Mouse (Mus musculus) MEL (cell line): ENCODE results near the gene Cpm.

Experiments used
- CHD1 ChIP-seq: IDR thresholded peaks from 2 replicates; pipeline ENCODE4 v1.6.1; 2012; ENCODE audit warnings: low read depth, mild to moderate bottlenecking, inconsistent platforms, low read length, improper control_type of control experiment
- EP300 ChIP-seq, 2 experiments: IDR thresholded peaks; 2 replicates each; pipeline ENCODE4 v1.6.1; 2011; ENCODE audit warnings: improper control_type of control experiment in 2 of 2, low read length in 2 of 2, low read depth in 1 of 2, mild to moderate bottlenecking in 1 of 2
- JUND ChIP-seq: IDR thresholded peaks from 2 replicates; pipeline ENCODE4 v1.6.1; 2011; ENCODE audit warnings: low read depth, mild to moderate bottlenecking, improper control_type of control experiment, low read length
- MXI1 ChIP-seq: IDR thresholded peaks from 2 replicates; pipeline ENCODE4 v1.6.1; 2011; ENCODE audit warnings: mild to moderate bottlenecking, low read depth, low read length, improper control_type of control experiment
- NELFE ChIP-seq: IDR thresholded peaks from 2 replicates; pipeline ENCODE4 v1.6.1; 2011; ENCODE audit warnings: low read depth, low read length, improper control_type of control experiment
- POLR2A ChIP-seq, 2 experiments: IDR thresholded peaks; 2 replicates each; pipeline ENCODE4 v1.6.1; 2011 to 2012; ENCODE audit warnings: low read length in 2 of 2, mild to moderate bottlenecking in 2 of 2, control low read depth in 1 of 2, improper control_type of control experiment in 1 of 2, low read depth in 1 of 2, moderate library complexity in 1 of 2; ENCODE audit not compliant: control insufficient read depth in 1 of 2, insufficient read depth in 1 of 2, poor library complexity in 1 of 2
- POLR2AphosphoS5 ChIP-seq: IDR thresholded peaks from 2 replicates; pipeline ENCODE4 v1.6.1; 2012; ENCODE audit warnings: low read depth, borderline replicate concordance, mild to moderate bottlenecking, inconsistent platforms, low read length, moderate library complexity, mixed read lengths
- RCOR1 ChIP-seq: IDR thresholded peaks from 2 replicates; pipeline ENCODE4 v1.6.1; 2012; ENCODE audit warnings: low read depth, mild to moderate bottlenecking, inconsistent platforms, low read length, improper control_type of control experiment
- TAL1 ChIP-seq: IDR thresholded peaks from 2 replicates; pipeline ENCODE4 v1.6.1; 2012; ENCODE audit warnings: mild to moderate bottlenecking, inconsistent platforms, low read length, moderate library complexity, mixed read lengths
- TCF12 ChIP-seq: IDR thresholded peaks from 2 replicates; pipeline ENCODE4 v1.6.1; 2014; ENCODE audit warnings: low read depth, mild to moderate bottlenecking, inconsistent platforms, low read length, improper control_type of control experiment, moderate library complexity
- ZKSCAN1 ChIP-seq: IDR thresholded peaks from 2 replicates; pipeline ENCODE4 v1.6.1; 2012; ENCODE audit warnings: low read depth, mild to moderate bottlenecking, inconsistent platforms, low read length, improper control_type of control experiment, moderate library complexity

GRCm38 (mm10) chr10:117615746-117616145, 13.6 kb upstream of the Cpm start:
- TF ChIP-seq JUND: no peak
- no peak for TF ChIP-seq TAL1
- no peak for TF ChIP-seq MXI1
- no peak for TF ChIP-seq POLR2AphosphoS5
- no peak for TF ChIP-seq EP300 (IDR thresholded peaks at IDR 0.05; ENCODE audit: low read depth in 1 of 2, low read length in 2 of 2)
- TF ChIP-seq CHD1: no peak
- TF ChIP-seq TCF12: no peak
- no peak for TF ChIP-seq NELFE
- TF ChIP-seq POLR2A (IDR thresholded peaks at IDR 0.05; ENCODE audit: control insufficient read depth in 1 of 2, insufficient read depth in 1 of 2, low read depth in 1 of 2, low read length in 2 of 2, poor library complexity in 1 of 2): no peak
- no peak for TF ChIP-seq RCOR1
- TF ChIP-seq ZKSCAN1: no peak
